Mouse (Mus musculus) left cerebral cortex, postnatal 36 days (tissue): ENCODE data around the gene Bend5. TPM values are rescaled to one million over a fixed set of nuclear protein-coding genes. Genes with fewer than 3 reads are reported as not detected.

ENCODE experiments used
- DNase-seq, 2 experiments: peaks; one replicate each; pipeline ENCODE4 v3.0.0; 2021 to 2022; ENCODE audit warnings: low spot score in 2 of 2, mixed read lengths in 1 of 2
- intact Hi-C: fragments of 180-260 bp; cut with DNase I; formaldehyde crosslinking; loops from one replicate; pipeline ENCODE4 v1.15.1; 2025
- total RNA-seq, 2 experiments: library from RNA; stranded (reverse); gene quantifications; 2 replicates each; pipeline ENCODE4 v1.2.3; 2021

The Bend5 gene
- total RNA-seq, result 10 to 100 TPM; 16.3 to 18.2 TPM

DNA sequence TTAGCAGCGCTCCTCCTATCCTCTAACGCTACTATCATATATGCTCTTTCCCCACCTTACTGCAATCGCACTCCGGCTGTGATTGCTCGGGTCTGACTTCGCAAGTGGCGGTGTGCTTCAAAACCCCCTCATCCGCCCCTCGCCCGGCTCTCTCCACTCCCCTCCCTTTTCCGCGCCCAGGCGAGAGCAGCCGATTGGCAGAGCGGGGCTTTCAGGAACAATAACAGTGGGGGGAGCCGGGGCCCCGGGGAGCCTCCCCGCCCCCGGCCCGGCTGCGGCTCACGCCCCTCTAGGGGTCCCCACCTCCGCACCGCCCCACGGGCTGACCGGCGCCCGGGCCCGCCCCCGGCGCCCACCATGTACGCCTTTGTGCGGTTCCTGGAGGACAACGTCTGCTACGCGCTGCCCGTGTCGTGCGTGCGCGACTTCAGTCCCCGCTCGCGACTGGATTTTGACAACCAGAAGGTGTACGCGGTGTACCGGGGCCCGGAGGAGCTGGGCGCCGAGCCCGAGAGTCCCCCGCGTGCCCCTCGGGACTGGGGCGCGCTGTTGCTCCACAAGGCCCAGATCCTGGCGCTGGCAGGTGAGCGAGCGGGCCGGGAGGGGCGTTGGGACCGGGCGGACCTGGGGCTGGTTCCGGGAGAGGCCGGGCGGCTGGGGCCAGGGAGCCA, at the start of gene Bend5:
Gene Bend5, plus strand, starts transcription at position 189 of the 671 bp plus-strand sequence.
- intact Hi-C loops, result no loop called here
- DNase-seq, result peak; percentile 71 to 82

DNA sequence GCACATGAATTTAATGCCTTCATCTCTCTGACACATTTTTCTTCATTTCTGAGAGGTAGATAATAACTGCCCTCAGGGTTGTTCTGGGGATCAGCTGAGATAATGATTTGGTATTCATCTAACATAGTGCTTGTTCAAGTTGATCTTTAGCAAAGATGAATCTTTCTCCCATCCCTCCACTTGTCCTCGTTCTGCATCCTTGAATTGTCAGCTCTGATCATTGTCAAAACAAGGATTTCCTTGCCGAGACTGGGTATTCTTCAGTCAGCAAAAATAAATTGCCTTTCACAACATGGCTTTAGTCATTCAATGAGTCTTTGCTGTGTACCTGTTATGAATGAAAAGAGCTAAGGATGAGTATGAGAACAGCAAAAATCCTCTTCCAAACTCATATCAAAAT, 47.0 kb upstream of the Bend5 start:
- no peak for DNase-seq
- intact Hi-C loops, result no loop called here

DNA sequence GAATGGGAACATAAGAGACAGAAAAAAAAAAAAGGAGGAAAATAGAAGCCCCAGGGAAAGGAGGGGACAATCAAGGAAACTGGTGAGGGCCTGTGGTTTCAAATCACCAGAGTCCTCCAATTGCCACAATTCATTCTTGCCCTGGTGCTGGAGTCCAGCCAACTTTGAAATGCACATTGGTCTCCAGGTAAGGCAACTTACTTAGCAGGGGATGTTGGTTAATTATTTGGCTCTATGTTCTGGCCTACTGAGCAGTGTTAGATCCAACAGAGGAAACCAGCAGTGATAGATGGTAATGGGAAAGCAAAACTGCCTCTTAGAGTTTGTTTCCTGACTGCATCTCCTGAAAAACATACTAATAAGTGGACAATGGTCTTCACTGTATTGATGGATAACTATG, 37.6 kb upstream of the Bend5 start:
- no peak for DNase-seq
- intact Hi-C loops, result no loop called here

DNA sequence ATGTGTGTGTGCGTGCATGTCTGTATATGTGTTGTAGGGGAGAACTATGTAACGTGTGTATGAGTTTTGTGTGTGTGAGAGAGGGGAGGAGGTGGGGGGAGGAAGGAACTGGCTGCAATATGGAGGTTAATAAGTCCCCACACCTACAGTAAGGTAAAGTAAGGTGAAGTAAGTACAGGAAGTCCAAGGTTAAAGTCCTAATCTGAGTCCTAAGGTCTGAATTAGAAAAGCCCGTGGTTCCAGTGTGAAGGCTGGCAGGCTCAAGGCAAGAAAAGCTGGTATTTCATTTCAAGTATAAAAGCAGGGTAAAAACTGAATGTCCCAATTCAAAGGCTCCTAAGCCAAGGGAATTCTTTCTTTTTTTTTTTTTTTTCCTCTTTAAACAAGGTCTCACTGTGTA, 36.7 kb upstream of the Bend5 start:
- intact Hi-C loops, result no loop called here
- no peak for DNase-seq

DNA sequence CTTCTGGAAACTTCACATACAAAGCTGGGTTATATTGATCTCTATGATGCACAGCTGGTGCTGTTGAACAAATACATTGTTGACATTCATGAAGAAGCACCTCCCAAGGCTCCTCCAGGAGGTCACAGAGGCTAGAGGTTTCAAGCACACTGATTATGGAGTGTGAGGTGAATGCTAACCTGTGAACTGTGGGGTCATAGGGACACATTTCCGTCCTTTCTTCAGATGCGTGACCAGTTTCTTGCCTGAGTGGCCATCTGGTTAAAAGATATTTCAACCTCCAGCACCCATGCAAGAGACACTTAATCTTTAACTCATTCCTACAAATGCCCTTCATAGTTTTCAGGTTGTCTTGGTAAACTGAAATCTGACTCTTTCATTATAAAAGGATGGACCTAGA, 31.7 kb upstream of the Bend5 start:
- DNase-seq, result no peak
- intact Hi-C loops, result no loop called here

DNA sequence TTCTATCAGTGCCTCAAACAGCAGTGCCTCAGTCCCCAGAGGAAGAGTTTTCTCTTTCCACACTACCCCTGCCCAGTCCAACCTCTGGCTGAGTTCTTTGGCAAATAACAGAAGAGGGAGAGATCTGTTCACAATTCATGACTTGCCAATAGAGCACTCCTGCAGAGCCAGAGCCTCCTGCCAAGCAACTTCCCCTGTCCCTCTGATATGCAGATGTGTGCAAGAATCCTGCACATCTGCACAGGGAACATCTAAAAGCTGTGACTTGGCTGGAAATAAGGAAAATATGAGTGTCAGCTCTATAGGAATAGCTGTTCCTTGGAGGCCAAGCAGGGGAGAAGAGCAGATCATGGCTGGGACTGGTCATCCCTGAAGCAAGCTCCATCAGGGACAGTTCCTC, 24.1 kb upstream of the Bend5 start:
- DNase-seq, result no peak
- intact Hi-C loops, result no loop called here

DNA sequence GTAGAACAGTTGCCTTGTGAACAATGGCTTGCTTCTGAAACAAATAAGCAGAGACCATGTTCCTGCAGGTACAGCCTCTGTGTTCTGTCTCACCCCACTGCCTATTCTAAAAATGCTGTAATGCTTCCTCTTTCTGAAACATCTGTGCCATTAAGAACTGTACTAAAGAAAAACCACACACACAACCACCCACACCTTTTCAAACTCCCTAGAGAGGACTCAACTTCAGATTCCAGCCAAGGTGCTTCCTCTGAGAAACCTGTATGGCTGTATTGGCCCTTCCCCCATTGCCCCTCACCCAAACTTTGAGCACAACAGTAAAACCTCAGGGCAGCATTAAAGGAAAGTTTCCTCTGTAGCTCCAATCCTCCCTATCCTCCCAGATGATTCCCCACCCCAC, 15.0 kb upstream of the Bend5 start:
- intact Hi-C loops, result no loop called here
- no peak for DNase-seq

DNA sequence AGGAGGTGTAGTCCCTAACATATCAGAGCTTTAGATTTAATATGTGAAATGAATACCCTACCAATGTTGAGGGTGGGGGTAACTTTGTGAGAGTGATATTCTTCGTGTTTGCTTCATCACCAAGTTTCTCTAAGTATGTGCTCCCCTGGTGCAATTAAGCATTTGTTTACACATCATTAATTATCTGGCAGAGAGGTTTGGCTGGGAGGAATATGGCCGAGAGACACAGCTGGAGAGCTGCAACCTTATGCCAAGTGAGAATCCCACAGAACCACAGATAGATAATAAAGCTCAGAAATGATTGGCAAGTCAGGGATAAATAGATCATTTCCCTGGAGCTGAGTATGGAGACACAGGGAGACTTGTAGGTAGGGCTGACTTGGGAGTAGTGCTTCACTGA, 14.1 kb upstream of the Bend5 start:
- intact Hi-C loops, result no loop called here
- no peak for DNase-seq

DNA sequence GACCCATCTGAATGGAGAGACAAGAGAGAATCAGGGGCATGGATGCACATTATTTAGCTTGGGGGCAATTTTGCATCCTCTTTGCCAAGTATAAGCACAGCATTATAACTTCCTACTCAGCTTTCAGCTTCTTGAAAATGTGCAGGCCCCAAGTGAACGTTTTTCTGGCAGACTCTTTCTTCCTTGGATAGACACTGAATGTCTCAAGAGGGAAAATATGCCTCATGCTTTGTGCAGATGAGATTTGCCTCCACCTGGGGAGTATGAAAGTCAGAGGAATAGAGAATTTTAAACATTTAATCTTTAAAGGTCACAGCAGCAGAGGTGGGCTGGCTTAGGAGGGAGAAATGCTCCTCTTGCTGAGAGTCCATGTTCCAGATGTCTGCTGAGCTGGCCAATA, 11.6 kb upstream of the Bend5 start:
- intact Hi-C loops, result no loop called here
- DNase-seq, result no peak

DNA sequence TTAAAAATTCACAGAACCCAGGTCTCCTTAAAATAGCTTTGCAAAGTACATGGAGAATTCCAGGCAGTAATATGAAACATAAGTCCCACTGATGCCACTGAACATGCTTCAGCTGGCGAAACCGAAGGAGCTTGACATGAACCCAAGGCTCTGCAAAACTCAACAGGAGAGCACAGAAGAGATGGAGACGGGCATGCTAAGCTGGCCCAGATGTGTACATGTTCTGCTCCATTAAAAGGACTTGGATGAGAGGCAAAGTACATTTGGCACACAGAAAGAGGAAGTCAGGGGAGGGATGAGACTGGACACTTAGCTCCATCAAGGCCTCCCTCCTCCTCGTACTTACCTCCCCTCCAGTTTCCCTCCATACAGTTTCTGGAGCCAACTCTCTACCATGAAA, 4.1 kb upstream of the Bend5 start:
- intact Hi-C loops, result no loop called here
- no peak for DNase-seq

DNA sequence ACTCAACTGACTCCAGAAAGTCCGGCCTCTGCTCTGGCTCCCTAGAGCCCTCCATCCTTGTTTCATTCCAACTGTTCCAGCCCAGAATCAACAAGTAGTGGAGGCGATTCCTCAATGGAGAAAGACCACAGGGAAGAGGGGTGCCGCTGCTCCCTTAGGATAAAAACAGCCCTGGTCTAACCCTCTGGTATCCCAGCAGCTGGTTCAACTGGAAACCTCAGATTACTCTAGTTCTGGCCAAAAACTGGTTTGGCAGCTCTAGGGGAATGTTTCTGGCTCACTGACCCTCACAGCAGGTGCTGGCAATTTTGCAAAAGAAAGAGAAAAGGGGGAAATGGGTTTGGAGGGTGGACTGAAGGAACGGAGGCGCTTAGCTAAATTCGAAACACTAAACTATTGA, 407 bp upstream of the Bend5 start:
- DNase-seq, result no peak
- intact Hi-C loops, result no loop called here

DNA sequence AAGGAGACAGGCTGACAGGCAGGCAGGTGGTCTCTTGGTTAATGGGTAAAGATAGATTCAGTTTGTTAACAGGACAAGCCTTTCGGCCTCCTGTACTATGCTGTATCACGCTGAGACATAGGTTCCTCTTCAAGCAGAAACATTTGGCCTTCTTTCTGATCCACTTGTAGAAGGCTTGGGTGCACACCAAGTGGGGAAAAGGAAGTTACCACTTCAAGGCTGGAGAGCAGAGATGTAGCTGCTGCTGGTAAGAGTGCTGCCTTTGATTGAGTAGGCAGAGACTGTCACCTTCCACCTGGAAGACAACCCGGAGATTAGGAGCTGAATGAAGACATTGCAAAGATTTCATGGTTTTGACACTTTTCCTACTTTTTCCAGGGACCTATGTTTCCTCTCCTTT, 1.3 kb downstream of the Bend5 start:
- DNase-seq, result no peak
- intact Hi-C loops, result no loop called here

DNA sequence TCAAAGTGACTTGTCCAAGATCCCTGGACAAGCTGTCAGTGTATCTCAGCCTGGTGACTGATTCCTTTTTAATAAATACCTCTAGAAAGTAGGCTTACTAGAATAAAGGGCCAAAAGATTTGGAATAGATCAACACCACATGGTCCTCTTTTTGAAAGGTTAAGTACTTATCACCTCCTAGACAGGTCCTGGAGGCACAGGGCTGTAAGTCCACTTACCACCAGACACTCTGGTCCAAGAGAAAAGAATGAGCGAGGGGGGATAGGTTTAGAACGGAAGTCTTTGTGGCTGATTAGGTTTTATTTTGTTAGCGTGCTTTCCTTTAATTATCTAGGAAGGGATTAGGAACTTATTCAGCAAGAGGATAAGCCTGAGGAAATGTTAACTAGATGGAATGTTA, 1.7 kb downstream of the Bend5 start:
- intact Hi-C loops, result no loop called here
- no peak for DNase-seq

DNA sequence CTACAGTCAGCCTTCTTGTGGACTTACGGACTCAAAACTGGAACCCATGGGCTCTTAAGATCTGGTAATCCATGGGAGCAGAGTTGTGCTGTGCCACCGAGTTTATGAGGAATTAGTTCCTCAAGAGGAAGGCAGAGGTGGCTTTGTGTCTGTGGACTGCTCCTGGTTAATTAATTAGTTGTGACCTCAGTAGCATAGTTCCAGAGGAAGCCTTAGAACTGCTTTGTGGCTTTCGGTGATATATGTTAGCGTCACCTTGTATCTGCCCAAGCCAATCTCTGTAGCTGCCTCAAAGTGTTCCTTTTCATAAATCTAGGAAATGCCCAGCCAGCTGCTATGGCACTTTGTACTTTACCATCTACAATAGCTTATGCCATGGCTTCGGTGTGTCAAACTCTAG, 2.9 kb downstream of the Bend5 start:
- DNase-seq, result no peak
- intact Hi-C loops, result no loop called here

DNA sequence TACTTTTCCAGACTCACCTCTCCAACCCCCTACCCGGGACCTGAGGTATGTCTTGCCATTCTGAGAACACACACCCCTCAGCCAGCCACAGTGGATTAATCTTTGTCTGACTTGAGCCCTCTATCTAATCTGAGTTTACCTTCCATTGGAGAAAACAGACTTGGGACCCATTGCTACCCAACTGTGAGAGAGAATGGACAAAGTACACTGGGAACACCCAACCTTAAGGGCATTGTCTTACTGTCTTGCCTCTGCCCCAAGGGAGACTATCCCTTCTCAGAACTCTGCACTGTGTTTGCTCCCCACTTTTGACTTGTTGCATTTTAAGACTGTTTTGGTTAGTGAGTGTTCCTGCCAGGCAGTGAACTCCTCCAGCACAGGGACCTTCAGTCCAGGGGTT, 4.7 kb downstream of the Bend5 start:
- DNase-seq, result no peak
- intact Hi-C loops, result no loop called here

DNA sequence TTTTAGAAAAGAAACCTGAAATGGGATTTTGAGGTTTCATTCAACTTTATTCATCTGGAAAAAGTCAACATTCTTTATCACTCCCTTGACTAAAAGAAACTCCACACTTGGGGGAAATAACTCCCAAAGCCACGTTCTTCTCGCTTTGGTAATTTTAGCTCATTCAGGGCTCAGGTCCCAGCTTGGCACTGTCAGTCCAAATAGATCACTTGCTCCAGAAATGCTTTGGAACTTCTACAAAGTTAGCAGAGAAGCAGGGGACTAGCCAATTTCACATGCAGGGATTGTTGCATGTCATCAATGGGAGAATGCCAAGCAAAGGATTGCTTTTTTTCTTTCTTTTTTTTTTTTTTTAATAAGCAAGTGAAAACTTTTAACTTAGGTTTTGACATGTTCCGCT, 5.2 kb downstream of the Bend5 start:
- intact Hi-C loops, result no loop called here
- no peak for DNase-seq

DNA sequence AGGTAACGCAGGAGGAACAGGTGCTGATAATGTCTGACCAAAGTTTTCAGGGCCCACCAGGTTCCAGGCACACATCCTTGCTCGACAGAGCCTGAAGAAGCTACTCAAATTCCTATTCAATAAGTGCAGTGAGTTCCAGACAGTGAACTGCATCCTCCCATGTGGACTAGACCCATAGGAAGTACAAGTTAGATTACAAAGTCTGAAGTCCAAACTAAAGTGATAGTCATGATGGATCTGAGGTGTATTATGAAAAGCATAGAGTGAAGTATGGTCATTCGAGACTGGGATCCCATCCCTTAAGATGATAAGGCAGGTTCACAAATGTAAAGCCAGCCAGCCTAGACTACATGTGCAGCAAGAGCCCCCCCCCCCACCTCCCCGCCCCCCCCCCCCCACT, 6.1 kb downstream of the Bend5 start:
- no peak for DNase-seq
- intact Hi-C loops, result no loop called here

DNA sequence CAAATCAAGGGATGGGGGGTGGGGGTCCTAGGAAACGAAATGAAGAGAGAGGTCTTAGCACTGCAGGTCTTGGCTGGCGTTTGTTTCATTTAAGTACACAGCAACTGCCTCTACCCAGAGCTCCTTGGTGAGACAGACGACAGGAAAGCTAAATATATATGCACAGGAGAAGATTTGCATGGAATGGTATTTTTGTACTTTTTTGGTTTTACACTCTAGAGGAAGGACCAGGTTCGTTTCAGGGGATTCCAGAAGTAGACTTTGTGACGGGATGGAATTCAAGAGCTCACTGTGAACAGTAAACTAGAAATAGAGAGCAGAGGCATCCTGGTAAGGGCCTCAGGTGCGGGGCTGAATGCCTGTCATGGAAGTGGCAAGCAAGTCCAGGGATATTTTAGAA, 7.0 kb downstream of the Bend5 start:
- intact Hi-C loops, result no loop called here
- no peak for DNase-seq

DNA sequence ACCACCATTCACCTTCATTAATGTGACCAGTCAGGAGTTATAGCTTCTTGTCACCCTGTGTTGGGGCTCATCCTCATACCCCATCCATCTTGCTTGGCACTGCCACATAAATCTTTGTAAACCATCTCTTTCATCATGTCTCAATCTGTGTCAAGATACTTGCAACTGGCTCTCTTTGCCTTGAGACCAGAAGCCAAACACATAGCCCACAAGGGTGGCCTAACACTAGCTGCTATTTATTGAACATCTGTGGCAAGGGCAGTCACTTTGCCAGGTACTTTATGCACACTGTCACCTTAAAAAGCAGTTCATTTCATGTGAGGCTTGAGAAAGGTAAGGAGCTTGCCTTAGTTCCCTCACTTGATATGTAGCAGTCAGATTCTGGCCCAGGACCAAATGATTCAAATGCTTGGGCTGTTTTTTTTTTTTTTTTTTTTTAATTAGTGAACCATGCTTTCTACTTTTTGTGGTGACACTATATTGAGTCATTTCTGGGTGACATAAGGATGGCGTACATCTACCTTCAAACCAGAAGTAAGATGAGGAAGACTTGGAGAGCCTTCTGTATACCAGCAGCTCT, 9.7 kb downstream of the Bend5 start:
- no peak for DNase-seq
- intact Hi-C loops, result no loop called here

DNA sequence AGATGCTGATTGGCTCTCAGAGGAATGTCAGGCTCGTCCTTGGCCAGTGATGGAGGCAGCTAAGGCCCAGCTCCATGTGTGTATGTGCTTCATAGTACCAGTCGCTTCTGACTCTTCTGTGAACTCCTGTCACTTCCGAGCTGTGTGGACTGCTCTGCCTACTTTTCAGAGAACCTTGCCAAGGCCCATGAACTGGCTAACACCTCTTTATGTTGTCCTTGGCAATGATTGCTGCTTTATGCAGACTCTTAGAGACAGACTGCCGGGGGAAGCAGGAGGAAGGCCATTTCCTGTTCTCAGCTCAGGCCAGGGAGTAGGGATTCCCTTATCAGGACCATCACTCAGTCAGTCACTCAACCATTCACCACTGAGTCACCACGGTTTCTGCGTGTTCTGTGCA, 10.4 kb downstream of the Bend5 start:
- DNase-seq, result no peak
- intact Hi-C loops, result no loop called here

DNA sequence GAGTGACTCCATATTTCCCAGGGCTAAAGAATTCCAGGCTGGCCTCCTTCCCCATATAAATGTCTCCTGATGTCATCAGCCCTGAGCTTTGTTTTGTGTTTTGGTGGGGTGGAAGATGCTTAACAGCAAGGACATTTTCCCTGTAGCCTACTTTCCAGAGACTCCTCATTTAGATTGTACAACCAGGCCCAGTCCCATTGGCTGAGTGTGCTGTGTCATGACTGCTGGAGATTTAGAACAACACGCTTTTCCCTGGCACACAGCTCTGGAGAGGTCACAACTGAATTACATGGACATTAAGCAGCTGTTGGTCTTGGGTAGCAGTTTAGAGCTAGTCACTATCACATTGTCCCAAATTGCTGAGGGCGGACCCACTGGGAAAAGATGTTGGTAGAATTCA, 16.4 kb downstream of the Bend5 start:
- intact Hi-C loops, result no loop called here
- DNase-seq, result no peak

DNA sequence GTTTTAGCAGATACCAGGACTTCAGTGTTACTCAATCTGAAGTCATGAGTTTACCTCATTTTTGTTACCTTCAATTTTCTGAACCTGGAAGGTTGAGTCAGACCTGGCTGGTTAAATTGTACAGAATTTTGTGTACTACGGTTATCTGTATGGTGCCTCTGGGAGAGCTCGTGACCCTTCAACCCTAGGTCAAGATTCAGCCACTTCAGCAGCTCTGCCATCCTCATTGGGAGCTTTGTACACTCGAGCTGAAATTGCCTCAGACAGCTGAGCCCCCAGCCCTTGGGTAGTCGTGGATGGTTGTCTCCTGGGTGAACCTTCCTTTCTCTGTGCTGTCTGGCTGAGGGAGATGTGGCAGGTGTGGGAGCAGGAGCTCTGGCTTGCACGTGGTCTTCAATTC, 17.2 kb downstream of the Bend5 start:
- DNase-seq, result no peak
- intact Hi-C loops, result no loop called here
